Comparison of ENCODE assay signal across 13 mouse cellular contexts in the genomic region with DNA sequence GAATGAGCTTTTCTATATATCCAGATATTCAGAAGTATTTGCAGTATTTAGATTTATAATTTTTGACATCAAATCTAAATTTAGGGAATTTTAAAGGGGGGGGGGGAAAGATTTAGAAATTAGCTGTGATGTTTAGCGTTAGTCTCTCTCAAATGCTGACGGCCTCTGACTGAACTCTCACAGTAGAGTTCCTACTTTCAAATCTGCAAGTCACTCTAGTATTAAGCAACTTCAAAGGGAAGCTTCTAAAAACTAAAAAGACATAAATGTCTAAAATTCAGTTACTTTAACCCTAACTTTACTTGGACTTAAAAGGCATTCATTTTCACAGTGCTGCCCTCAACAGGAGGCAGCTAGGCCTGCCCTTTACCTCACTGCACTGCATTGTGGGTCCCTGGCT.
"Had no signal": no experiment of that assay in that cellular context is flagged by ENCODE, and none has a peak within 500 bp of the region (broad histone marks: within the 10 kb centered on the region; RNA-seq: fewer than 3 reads in every experiment).

No protein-coding gene starts in this region.

- H3K27ac ChIP-seq: left cerebral cortex, adult 2 months; limb, embryonic 10.5 days; lung, embryonic 15.5 days; midbrain, embryonic 10.5 days; midbrain, embryonic 15.5 days; neural tube, embryonic 13.5 days; stomach, embryonic 15.5 days had no signal

- H3K9ac ChIP-seq: lung, embryonic 15.5 days; midbrain, embryonic 15.5 days; neural tube, embryonic 13.5 days; stomach, embryonic 15.5 days had no signal

- H3K4me2 ChIP-seq: liver, embryonic 11.5 days; lung, embryonic 15.5 days; midbrain, embryonic 15.5 days; neural tube, embryonic 13.5 days; stomach, embryonic 15.5 days had no signal

- H3K9me3 ChIP-seq: limb, embryonic 10.5 days; lung, embryonic 15.5 days; midbrain, embryonic 10.5 days; midbrain, embryonic 15.5 days; neural tube, embryonic 13.5 days; stomach, embryonic 15.5 days had no signal

- DNase-seq: kidney, adult 2 months; kidney, postnatal 25 days; lung, postnatal 14 days; retina, postnatal 1 day; thymus, postnatal 36 days had no signal

- ATAC-seq: midbrain, embryonic 15.5 days had no signal

- H3K4me3 ChIP-seq: left cerebral cortex, adult 2 months; limb, embryonic 10.5 days; lung, embryonic 15.5 days; midbrain, embryonic 10.5 days; midbrain, embryonic 15.5 days; neural tube, embryonic 13.5 days; stomach, embryonic 15.5 days had no signal

- H3K27me3 ChIP-seq: lung, embryonic 15.5 days; midbrain, embryonic 15.5 days; neural tube, embryonic 13.5 days; stomach, embryonic 15.5 days had no signal

- H3K4me1 ChIP-seq: limb, embryonic 10.5 days; lung, embryonic 15.5 days; midbrain, embryonic 10.5 days; midbrain, embryonic 15.5 days; neural tube, embryonic 13.5 days; stomach, embryonic 15.5 days had no signal
